Comparison of ENCODE assay signal across 8 mouse cellular contexts in the genomic region with DNA sequence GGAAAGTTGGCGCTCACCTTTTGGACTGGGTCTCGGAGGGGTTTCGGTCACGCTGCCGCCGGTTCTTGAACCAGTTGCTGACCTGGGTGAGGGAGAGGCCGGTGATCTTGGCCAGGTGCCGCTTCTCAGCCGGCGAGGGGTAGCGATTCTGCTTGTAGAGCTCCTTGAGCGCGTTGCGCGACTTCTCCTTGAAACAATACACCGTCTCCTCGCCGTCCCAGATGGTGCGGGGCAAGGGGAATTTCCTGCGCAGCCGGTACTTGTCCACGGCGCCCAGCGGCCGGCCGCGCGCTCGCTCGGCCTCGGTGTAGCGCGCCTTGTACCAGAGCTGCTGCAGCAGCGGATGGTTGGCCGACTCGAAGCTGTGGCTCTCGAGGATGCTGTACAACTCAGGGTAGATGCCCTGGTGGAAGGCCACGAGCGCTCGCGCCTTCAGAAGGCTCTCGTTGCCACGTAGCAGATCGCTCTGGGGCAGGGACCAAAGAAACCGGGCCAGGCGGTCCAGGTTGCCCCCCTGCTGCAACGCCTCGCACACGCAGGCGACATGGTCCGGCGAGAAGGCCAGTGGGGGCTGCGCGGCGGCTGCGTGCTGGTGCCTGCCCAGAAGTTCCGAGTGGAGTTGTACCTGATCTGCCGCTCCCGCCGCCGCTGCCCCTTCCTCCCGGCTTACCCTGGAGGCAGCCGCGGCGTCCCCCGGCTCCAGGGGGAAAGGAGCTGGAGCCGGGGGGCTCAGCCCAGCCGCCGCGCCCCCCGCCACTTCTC. TPM values are rescaled to one million over a fixed set of nuclear protein-coding genes. Genes with fewer than 3 reads are reported as not detected.
DNase-seq lines count a peak whose midpoint lies in the region; ATAC-seq and TF ChIP-seq lines count a peak whose summit lies in the region.

No protein-coding gene starts in this region.

- DNase-seq in ES-E14 (ENCODE audit: low read depth, low spot score) = no peak
- peak; percentile 38 to 60 for DNase-seq in adrenal gland, postnatal 36 days
- DNase-seq in kidney, postnatal 25 days = peak; percentile 46 to 61
- DNase-seq in retina, embryonic 14.5 days (ENCODE audit: low spot score) = peak; percentile 63

- in situ Hi-C loops in ES-E14 (cut with MboI; ENCODE audit: low sequenced_read_pairs in 2 of 2, unreplicated experiment in 2 of 2) = no loop called here

- H3K27ac ChIP-seq in ES-E14 (ENCODE audit: insufficient read depth, low read depth, low read length, poor library complexity, severe bottlenecking) = peak overlapping the region; percentile 95
- peak overlapping the region; percentile 89 for H3K27ac ChIP-seq in embryonic facial prominence, embryonic 15.5 days (replicated peaks)
- H3K27ac ChIP-seq in heart, embryonic 16.5 days (ENCODE audit: low read length) = peak overlapping the region; percentile 68
- peak overlapping the region; percentile 84 for H3K27ac ChIP-seq in lung, embryonic 16.5 days (ENCODE audit: low read length)

- peak; percentile 12; the same call in 1 of the 2 replicates for ATAC-seq in embryonic facial prominence, embryonic 15.5 days (ENCODE audit: insufficient number of reproducible peaks, low FRiP score, low TSS enrichment, low read depth)
- peak; percentile 39 for ATAC-seq in heart, embryonic 16.5 days (replicated peaks; ENCODE audit: extremely low read depth, insufficient read depth, low FRiP score)
- ATAC-seq in lung, embryonic 16.5 days (ENCODE audit: low read depth) = peak; percentile 62
- ATAC-seq in erythroid progenitor cell, adult 5-6 weeks (replicated peaks; ENCODE audit: low FRiP score, poor library complexity, severe bottlenecking) = no peak

- H3K9me3 ChIP-seq in ES-E14 (ENCODE audit: control insufficient read depth, insufficient read depth, low read depth, low read length) = no peaks in the 10 kb centered on the region
- H3K9me3 ChIP-seq in embryonic facial prominence, embryonic 15.5 days (replicated peaks) = no peaks in the 10 kb centered on the region
- H3K9me3 ChIP-seq in heart, embryonic 16.5 days (replicated peaks; ENCODE audit: control insufficient read depth, low read length) = no peaks in the 10 kb centered on the region
- no peaks in the 10 kb centered on the region for H3K9me3 ChIP-seq in lung, embryonic 16.5 days (ENCODE audit: control insufficient read depth, low read length)

- no peaks in the 10 kb centered on the region; the same call in 1 of the 2 replicates for H3K27me3 ChIP-seq in embryonic facial prominence, embryonic 15.5 days
- H3K27me3 ChIP-seq in heart, embryonic 16.5 days (ENCODE audit: control insufficient read depth, insufficient read depth, low read length) = peaks cover 4% of the 10 kb centered on the region; the same call in 1 of the 2 replicates
- H3K27me3 ChIP-seq in lung, embryonic 16.5 days (ENCODE audit: control insufficient read depth, insufficient read depth, low read depth, low read length) = peaks cover 3% of the 10 kb centered on the region

- peaks cover 7 to 10% of the 10 kb centered on the region in 2 experiments; a peak in 3 of 4 replicates for H3K4me1 ChIP-seq in ES-E14 (ENCODE audit: control insufficient read depth in 2 of 2, insufficient read depth in 2 of 2, low read length in 2 of 2, poor library complexity in 1 of 2)
- H3K4me1 ChIP-seq in embryonic facial prominence, embryonic 15.5 days = peaks cover 29% of the 10 kb centered on the region
- peaks cover 11% of the 10 kb centered on the region for H3K4me1 ChIP-seq in heart, embryonic 16.5 days (ENCODE audit: control insufficient read depth, insufficient read depth, low read length)
- H3K4me1 ChIP-seq in lung, embryonic 16.5 days (replicated peaks; ENCODE audit: control insufficient read depth, insufficient read depth, low read length) = peaks cover 8% of the 10 kb centered on the region

- peak overlapping the region; percentile 59 to 91 for H3K4me3 ChIP-seq in ES-E14 (ENCODE audit: insufficient read depth in 1 of 2, low read depth in 1 of 2, low read length in 2 of 2, poor library complexity in 1 of 2, severe bottlenecking in 1 of 2)
- peak overlapping the region; percentile 78 for H3K4me3 ChIP-seq in embryonic facial prominence, embryonic 15.5 days (replicated peaks)
- H3K4me3 ChIP-seq in heart, embryonic 16.5 days (ENCODE audit: low read length) = peak overlapping the region; percentile 87
- H3K4me3 ChIP-seq in lung, embryonic 16.5 days (ENCODE audit: low read length) = peak overlapping the region; percentile 77

- under 1% methylated on average over 68 of the region's 71 CpGs for WGBS in embryonic facial prominence, embryonic 15.5 days
- under 1% methylated on average over 71 of the region's 71 CpGs for WGBS in heart, embryonic 16.5 days
- under 1% methylated on average over 57 of the region's 71 CpGs for WGBS in lung, embryonic 16.5 days

- peak overlapping the region; percentile 98 for H3K4me2 ChIP-seq in embryonic facial prominence, embryonic 15.5 days (replicated peaks)
- peak overlapping the region; percentile 100 for H3K4me2 ChIP-seq in heart, embryonic 16.5 days (ENCODE audit: low read depth, low read length)
- H3K4me2 ChIP-seq in lung, embryonic 16.5 days (ENCODE audit: low read depth, low read length) = peak overlapping the region; percentile 99

- peaks cover 24% of the 10 kb centered on the region for H3K36me3 ChIP-seq in ES-E14 (ENCODE audit: control insufficient read depth, insufficient read depth, low read length, poor library complexity, severe bottlenecking)
- 0 out of 2 replicates have a peak, but pooled peaks cover 6% of the 10 kb centered on the region for H3K36me3 ChIP-seq in embryonic facial prominence, embryonic 15.5 days
- 0 out of 2 replicates have a peak, but pooled peaks cover 3% of the 10 kb centered on the region for H3K36me3 ChIP-seq in heart, embryonic 16.5 days (ENCODE audit: control insufficient read depth, insufficient read depth)
- H3K36me3 ChIP-seq in lung, embryonic 16.5 days (ENCODE audit: control insufficient read depth, insufficient read depth, low read length) = no peaks in the 10 kb centered on the region

- H3K9ac ChIP-seq in ES-E14 (ENCODE audit: insufficient read depth, low read depth, low read length, poor library complexity, severe bottlenecking) = peak overlapping the region; percentile 75
- H3K9ac ChIP-seq in embryonic facial prominence, embryonic 15.5 days = peak overlapping the region; percentile 88
- H3K9ac ChIP-seq in heart, embryonic 16.5 days (ENCODE audit: low read length) = peak overlapping the region; percentile 82
- peak overlapping the region; percentile 76 for H3K9ac ChIP-seq in lung, embryonic 16.5 days (ENCODE audit: low read length)

TF ChIP-seq in ES-E14, 5 proteins besides CTCF, POLR2A, EP300 and RAD21:
- TF ChIP-seq CHD2 (IDR thresholded peaks at IDR 0.05; ENCODE audit: low read depth, low read length) (no peak), ZNF384 (IDR thresholded peaks at IDR 0.05; ENCODE audit: low read depth, low read length) (no peak), MAFK (IDR thresholded peaks at IDR 0.05; ENCODE audit: insufficient read depth, low read depth, low read length) (no peak), ZC3H11A (IDR thresholded peaks at IDR 0.05; ENCODE audit: borderline replicate concordance, low read depth, low read length) (no peak), HCFC1 (IDR thresholded peaks at IDR 0.05; ENCODE audit: borderline replicate concordance, insufficient read depth, low read length) (no peak)
TF ChIP-seq in ES-E14: peak in this region for 0.

RNA-seq across cellular contexts. Expression of gene Six4, which starts 0.7 kb away (rescaled TPM):
- total RNA-seq in ES-E14 (2012; rRNA removed) = 13.6 and 17.1 TPM in 2 replicates
- 1 to 10 TPM in 1 of 2 experiments, under 1 TPM in 1; 0.95 to 1.4 TPM for total RNA-seq in adrenal gland, postnatal 36 days (2021)
- 4.8 and 5.2 TPM in 2 replicates for polyA plus RNA-seq in embryonic facial prominence, embryonic 15.5 days (2015; fragmentation: Nextera tagmentation; extraction: Ambion mirVana)
- 1.1 and 1.3 TPM in 2 replicates for polyA plus RNA-seq in heart, embryonic 16.5 days (2015; fragmentation: Nextera tagmentation; extraction: Ambion mirVana)
- 1.9 and 2.2 TPM in 2 replicates for polyA plus RNA-seq in lung, embryonic 16.5 days (2015; fragmentation: Nextera tagmentation; extraction: Ambion mirVana)
- not detected in 2 replicates for total RNA-seq in erythroid progenitor cell, adult 5-6 weeks (2015; ENCODE audit: low replicate concordance)
- not detected in 2 replicates for total RNA-seq in erythroid progenitor cell, adult 5-6 weeks (2017; ENCODE audit: low replicate concordance)

RNA-seq across cellular contexts. Expression of gene Mnat1, which starts 11.0 kb away (rescaled TPM):
- total RNA-seq in ES-E14 (2012; rRNA removed) = 26.8 and 41.2 TPM in 2 replicates
- 10 to 100 TPM; 19.7 to 23.3 TPM for total RNA-seq in adrenal gland, postnatal 36 days (2021)
- polyA plus RNA-seq in embryonic facial prominence, embryonic 15.5 days (2015; fragmentation: Nextera tagmentation; extraction: Ambion mirVana) = 35.4 and 35.6 TPM in 2 replicates
- polyA plus RNA-seq in heart, embryonic 16.5 days (2015; fragmentation: Nextera tagmentation; extraction: Ambion mirVana) = 20.3 and 23.2 TPM in 2 replicates
- polyA plus RNA-seq in lung, embryonic 16.5 days (2015; fragmentation: Nextera tagmentation; extraction: Ambion mirVana) = 28.3 and 29.6 TPM in 2 replicates
- total RNA-seq in erythroid progenitor cell, adult 5-6 weeks (2015; ENCODE audit: low replicate concordance) = 5.0 TPM in 2 replicates
- total RNA-seq in erythroid progenitor cell, adult 5-6 weeks (2017; ENCODE audit: low replicate concordance) = 1.4 and 5.0 TPM in 2 replicates

RNA-seq across cellular contexts. Expression of gene Six1, which starts 58.8 kb away (rescaled TPM):
- 2.2 and 2.9 TPM in 2 replicates for total RNA-seq in ES-E14 (2012; rRNA removed)
- 1 to 10 TPM; 3.2 to 3.3 TPM for total RNA-seq in adrenal gland, postnatal 36 days (2021)
- 40.0 and 48.3 TPM in 2 replicates for polyA plus RNA-seq in embryonic facial prominence, embryonic 15.5 days (2015; fragmentation: Nextera tagmentation; extraction: Ambion mirVana)
- 2.1 and 4.5 TPM in 2 replicates for polyA plus RNA-seq in heart, embryonic 16.5 days (2015; fragmentation: Nextera tagmentation; extraction: Ambion mirVana)
- polyA plus RNA-seq in lung, embryonic 16.5 days (2015; fragmentation: Nextera tagmentation; extraction: Ambion mirVana) = 1.3 and 2.0 TPM in 2 replicates
- total RNA-seq in erythroid progenitor cell, adult 5-6 weeks (2015; ENCODE audit: low replicate concordance) = not detected in 2 replicates
- total RNA-seq in erythroid progenitor cell, adult 5-6 weeks (2017; ENCODE audit: low replicate concordance) = 0.51 TPM in 1 of 2 replicates, not detected in the other
